ENCODE assay signal across 22 mouse cellular contexts in genomic region chr1:165080351-165080750, GRCm38 (mm10).
DNase-seq lines count a peak whose midpoint lies in the region; ATAC-seq and TF ChIP-seq lines count a peak whose summit lies in the region.
"Had no signal": no experiment of that assay in that cellular context is flagged by ENCODE, and none has a peak within 500 bp of the region (broad histone marks: within the 10 kb centered on the region; RNA-seq: fewer than 3 reads in every experiment).

No protein-coding gene starts in this region.

- 91% methylated on average over 9 of the region's 9 CpGs for WGBS in limb, embryonic 10.5 days

- no peak for TF ChIP-seq CTCF in layer of hippocampus, adult 2 months (conservative IDR thresholded peaks at IDR 0.05)

- DNase-seq in layer of hippocampus, adult 2 months (ENCODE audit: low spot score in 2 of 2): no peak
- DNase-seq in layer of hippocampus, adult 8-10 months (ENCODE audit: low spot score in 2 of 2): no peak
- DNase-seq in 3134 (ENCODE audit: extremely low read depth, insufficient read length, low spot score) (peak; percentile 53), 3T3-L1 (ENCODE audit: low read depth, low spot score) (peak; percentile 21)
- DNase-seq in limb, embryonic 10.5 days (ENCODE audit: low spot score): no peak
- DNase-seq: adrenal gland, adult 2 months; adrenal gland, postnatal 10 days; adrenal gland, postnatal 36 days; cerebellum, adult 11 months; cerebellum, adult 18-20 months; cerebellum, adult 8-10 months; cerebellum, adult 9-11 months; cerebellum, postnatal 14 days; cerebellum, postnatal 36 days; embryo, embryonic 11 days; forebrain, postnatal 0 days had no signal

- no peak for ATAC-seq in erythroid progenitor cell, adult 5-6 weeks (replicated peaks; ENCODE audit: low FRiP score, poor library complexity, severe bottlenecking)
- ATAC-seq: forebrain, embryonic 13.5 days; forebrain, embryonic 15.5 days; forebrain, postnatal 0 days had no signal

- H3K4me1 ChIP-seq in limb, embryonic 10.5 days: peaks cover 6% of the 10 kb centered on the region; the same call in 1 of the 2 replicates

- H3K27ac ChIP-seq in layer of hippocampus, adult 2 months: peak overlapping the region; percentile 12; the same call in 1 of the 2 replicates
- H3K27ac ChIP-seq in limb, embryonic 10.5 days: no peak overlapping the region
- H3K27ac ChIP-seq: embryonic facial prominence, embryonic 13.5 days; embryonic facial prominence, embryonic 15.5 days; forebrain, embryonic 13.5 days; forebrain, embryonic 15.5 days had no signal

- no peaks in the 10 kb centered on the region for H3K9me3 ChIP-seq in limb, embryonic 10.5 days (replicated peaks)
- H3K9me3 ChIP-seq: embryonic facial prominence, embryonic 13.5 days; embryonic facial prominence, embryonic 15.5 days; forebrain, embryonic 13.5 days; forebrain, embryonic 15.5 days had no signal

- no peak overlapping the region for H3K4me3 ChIP-seq in layer of hippocampus, adult 2 months
- H3K4me3 ChIP-seq in limb, embryonic 10.5 days: no peak overlapping the region
- H3K4me3 ChIP-seq: embryonic facial prominence, embryonic 13.5 days; embryonic facial prominence, embryonic 15.5 days; erythroblast, embryonic 14.5 days; forebrain, embryonic 13.5 days; forebrain, embryonic 15.5 days had no signal

- H3K27me3 ChIP-seq in limb, embryonic 10.5 days (ENCODE audit: low read depth, poor library complexity, severe bottlenecking): no peaks in the 10 kb centered on the region
- H3K27me3 ChIP-seq: embryonic facial prominence, embryonic 13.5 days; embryonic facial prominence, embryonic 15.5 days; forebrain, embryonic 13.5 days; forebrain, embryonic 15.5 days had no signal

- no peaks in the 10 kb centered on the region for H3K36me3 ChIP-seq in limb, embryonic 10.5 days
- H3K36me3 ChIP-seq: embryonic facial prominence, embryonic 13.5 days; embryonic facial prominence, embryonic 15.5 days; forebrain, embryonic 15.5 days had no signal

Comparison
In these comparisons a context has a peak if more than half of its experiments do, and no peak if none do; other contexts are left out.
1. DNase-seq: peak in 3134 (single experiment) and 3T3-L1 (single experiment); none in layer of hippocampus, adult 2 months (0 of 2), layer of hippocampus, adult 8-10 months (0 of 2) and limb, embryonic 10.5 days (single experiment).